Mouse (Mus musculus) testis, adult 2 months (tissue): Measurements from ENCODE around the gene Arhgef19. TPM values are rescaled to one million over a fixed set of nuclear protein-coding genes. Genes with fewer than 3 reads are reported as not detected.

Experiments used
- H3K27ac ChIP-seq: fragments of 200-500 bp; 2 replicates; pipeline ENCODE4 v1.5.1; 2012; ENCODE audit warnings: low read depth, low read length; ENCODE audit not compliant: control insufficient read depth, insufficient read depth
- H3K27me3 ChIP-seq: fragments of 200-500 bp; 2 replicates; pipeline ENCODE4 v1.6.1; 2012; ENCODE audit warnings: mild to moderate bottlenecking, low read length, moderate library complexity; ENCODE audit not compliant: control insufficient read depth, insufficient read depth
- H3K36me3 ChIP-seq: fragments of 200-500 bp; 2 replicates; pipeline ENCODE4 v1.6.1; 2012; ENCODE audit warnings: mild to moderate bottlenecking, low read length; ENCODE audit not compliant: control insufficient read depth, insufficient read depth
- H3K4me1 ChIP-seq: fragments of 200-500 bp; 2 replicates; pipeline ENCODE4 v1.6.1; 2012; ENCODE audit warnings: low read length; ENCODE audit not compliant: control insufficient read depth, insufficient read depth
- H3K4me3 ChIP-seq: fragments of 200-500 bp; 2 replicates; pipeline ENCODE4 v1.5.1; 2012; ENCODE audit warnings: low read depth, mild to moderate bottlenecking, low read length, moderate library complexity, mixed read lengths; ENCODE audit not compliant: control insufficient read depth
- CTCF ChIP-seq: fragments of 200-500 bp; IDR thresholded peaks from 2 replicates; pipeline ENCODE4 v1.5.1; 2012; ENCODE audit warnings: low read depth, mild to moderate bottlenecking, inconsistent platforms, low read length, moderate library complexity; ENCODE audit not compliant: control insufficient read depth, insufficient read depth, insufficient replicate concordance
- POLR2A ChIP-seq: fragments of 200-500 bp; IDR thresholded peaks from 2 replicates; pipeline ENCODE4 v1.6.1; 2012; ENCODE audit warnings: low read depth, mild to moderate bottlenecking, inconsistent platforms, low read length, moderate library complexity; ENCODE audit not compliant: control insufficient read depth
- polyA plus RNA-seq: library from polyadenylated mRNA; depleted of rRNA; stranded (reverse); fragments of >200 nt; gene quantifications from 2 replicates; pipeline ENCODE4 v1.2.3, GENCODE M21; 2012

Gene Arhgef19
- polyA plus RNA-seq, 1 experiment = 0.65 TPM

GRCm38 (mm10) chr4:141204580-141205061 lies 34.7 kb upstream of the Arhgef19 start:
- Histone ChIP-seq H3K27ac (no peak overlapping the region), H3K4me3 (no peak overlapping the region), H3K27me3 (no peaks in the 10 kb centered on the region), H3K4me1 (no peaks in the 10 kb centered on the region), H3K36me3 (no peaks in the 10 kb centered on the region; the same call in 1 of the 2 replicates)
- TF ChIP-seq CTCF = no peak
- TF ChIP-seq POLR2A = no peak

- no peak for TF ChIP-seq POLR2A
- TF ChIP-seq CTCF = no peak
- Histone ChIP-seq H3K27me3 (no peaks in the 10 kb centered on the region), H3K27ac (no peak overlapping the region), H3K4me3 (no peak overlapping the region), H3K36me3 (no peaks in the 10 kb centered on the region; the same call in 1 of the 2 replicates), H3K4me1 (no peaks in the 10 kb centered on the region)
Observed at GRCm38 (mm10) chr4:141207081-141207480, 32.2 kb upstream of the Arhgef19 start.

- TF ChIP-seq POLR2A (no peak), CTCF (no peak)
- Histone ChIP-seq H3K4me3 (no peak overlapping the region), H3K27ac (peak overlapping the region; percentile 40; the same call in 1 of the 2 replicates)
Observed at GRCm38 (mm10) chr4:141210524-141211219, 28.6 kb upstream of the Arhgef19 start.

GRCm38 (mm10) chr4:141211646-141212045 lies 27.7 kb upstream of the Arhgef19 start:
- no peak for TF ChIP-seq CTCF
- TF ChIP-seq POLR2A = no peak
- Histone ChIP-seq H3K36me3 (no peaks in the 10 kb centered on the region), H3K27me3 (no peaks in the 10 kb centered on the region)

More at GRCm38 (mm10) chr4:141210524-141211219, 28.6 kb upstream of the Arhgef19 start:
- Histone ChIP-seq H3K27me3 (no peaks in the 10 kb centered on the region), H3K36me3 (no peaks in the 10 kb centered on the region), H3K4me1 (peaks cover 11% of the 10 kb centered on the region)

GRCm38 (mm10) chr4:141212892-141213291 lies 26.4 kb upstream of the Arhgef19 start:
- H3K27me3 ChIP-seq = no peaks in the 10 kb centered on the region
- H3K4me3 ChIP-seq = no peak overlapping the region
- H3K36me3 ChIP-seq = no peaks in the 10 kb centered on the region
- TF ChIP-seq POLR2A (no peak), CTCF (no peak)
- H3K27ac ChIP-seq = no peak overlapping the region
- peaks cover 11% of the 10 kb centered on the region for H3K4me1 ChIP-seq

More at GRCm38 (mm10) chr4:141211646-141212045, 27.7 kb upstream of the Arhgef19 start:
- Histone ChIP-seq H3K4me3 (no peak overlapping the region), H3K4me1 (peaks cover 11% of the 10 kb centered on the region), H3K27ac (no peak overlapping the region)

- Histone ChIP-seq H3K4me3 (peak overlapping the region; percentile 91; the same call in 1 of the 2 replicates), H3K27me3 (no peaks in the 10 kb centered on the region), H3K27ac (no peak overlapping the region), H3K36me3 (no peaks in the 10 kb centered on the region), H3K4me1 (peaks cover 11% of the 10 kb centered on the region)
- no peak for TF ChIP-seq POLR2A
- TF ChIP-seq CTCF = no peak
Observed at GRCm38 (mm10) chr4:141213342-141213741, 26.0 kb upstream of the Arhgef19 start.

- TF ChIP-seq CTCF = no peak
- TF ChIP-seq POLR2A = peak; percentile 50; the same call in 1 of the 2 replicates
- Histone ChIP-seq H3K27me3 (no peaks in the 10 kb centered on the region), H3K27ac (no peak within 1 kb of the TSS), H3K4me3 (peak within 1 kb of the TSS; percentile 91), H3K4me1 (peaks cover 11% of the 10 kb centered on the region), H3K36me3 (no peaks in the 10 kb centered on the region)
Observed at GRCm38 (mm10) chr4:141213770-141214336, 25.4 kb upstream of the Arhgef19 start, which contains the start of gene Rsg1. Gene Rsg1 (plus strand): TSS chr4:141213956.
